Mouse (Mus musculus): ENCODE results near the gene Zfp667. TPM values are rescaled to one million over a fixed set of nuclear protein-coding genes. Genes with fewer than 3 reads are reported as not detected.

Gene Zfp667
- 7.2 to 8.5 TPM (median 7.8 TPM) in 4 replicates for total RNA-seq (2023; ENCODE audit: inconsistent age)

DNA sequence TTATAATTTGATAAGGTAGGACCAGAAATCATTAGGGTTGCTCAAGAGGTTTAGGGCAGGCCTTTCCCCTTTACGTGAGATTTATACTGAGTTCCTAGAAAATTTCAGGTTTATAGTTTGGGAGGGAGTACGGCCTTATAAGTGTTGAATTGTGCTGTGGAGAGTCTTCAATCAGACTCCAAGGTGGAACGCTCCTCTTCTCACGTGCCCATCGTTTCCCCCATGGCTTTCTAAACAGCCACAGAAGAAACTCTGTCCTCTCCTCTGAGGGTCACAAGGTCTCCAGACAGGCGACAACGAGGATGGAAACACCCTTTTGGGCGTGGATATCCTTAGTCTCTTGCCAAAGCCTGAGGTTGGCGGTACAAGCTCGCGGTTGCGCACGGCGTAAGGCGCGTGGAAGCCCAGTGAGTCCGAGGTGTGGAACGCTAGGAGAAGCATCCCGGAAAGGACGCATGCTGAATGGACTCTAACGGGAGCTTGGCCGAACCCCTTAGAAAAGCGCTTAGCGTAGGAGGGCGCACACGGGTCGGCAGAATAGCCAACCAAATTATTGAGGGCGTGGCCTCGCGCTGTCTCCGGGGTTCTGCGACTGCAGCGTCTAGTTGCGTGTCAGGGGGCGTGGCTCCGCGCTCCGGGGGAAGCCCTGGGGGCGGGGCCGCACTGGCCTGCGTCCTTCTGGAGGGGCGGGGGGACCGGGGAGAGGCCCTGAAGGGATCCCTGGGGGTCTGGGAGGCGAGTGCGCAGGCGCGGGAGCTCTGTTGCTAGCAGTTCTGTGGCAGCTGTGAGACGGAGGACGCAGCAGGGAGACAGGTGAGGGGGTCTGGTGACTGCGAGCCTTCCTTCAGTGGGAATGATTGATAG lies at the start of gene Zfp667:
TSS of gene Zfp667 (plus strand) at position 738 of the 864 bp plus-strand sequence.

DNA sequence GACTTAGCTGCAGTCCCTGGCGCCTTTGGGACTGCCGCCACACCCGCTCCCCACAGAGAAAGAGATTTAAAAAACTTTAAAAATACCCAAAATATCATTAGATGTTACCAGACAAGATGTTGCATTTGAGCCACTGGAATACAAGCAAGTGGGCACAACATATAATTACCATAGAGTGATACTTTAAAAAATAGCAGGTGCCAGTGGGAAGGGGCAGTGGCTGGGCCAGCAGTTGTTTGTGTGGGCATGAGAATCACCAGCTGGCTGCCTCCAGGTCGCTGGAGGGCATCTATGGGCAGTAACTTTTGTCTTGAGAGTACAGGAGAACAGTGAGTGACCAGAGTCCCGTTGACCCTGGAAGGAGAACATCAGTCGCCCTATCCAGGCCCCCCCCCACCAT lies 34.0 kb upstream of the Zfp667 start, which contains the start of gene Epp13:
TSS of gene Epp13 (plus strand) at position 301 of the 400 bp plus-strand sequence.

DNA sequence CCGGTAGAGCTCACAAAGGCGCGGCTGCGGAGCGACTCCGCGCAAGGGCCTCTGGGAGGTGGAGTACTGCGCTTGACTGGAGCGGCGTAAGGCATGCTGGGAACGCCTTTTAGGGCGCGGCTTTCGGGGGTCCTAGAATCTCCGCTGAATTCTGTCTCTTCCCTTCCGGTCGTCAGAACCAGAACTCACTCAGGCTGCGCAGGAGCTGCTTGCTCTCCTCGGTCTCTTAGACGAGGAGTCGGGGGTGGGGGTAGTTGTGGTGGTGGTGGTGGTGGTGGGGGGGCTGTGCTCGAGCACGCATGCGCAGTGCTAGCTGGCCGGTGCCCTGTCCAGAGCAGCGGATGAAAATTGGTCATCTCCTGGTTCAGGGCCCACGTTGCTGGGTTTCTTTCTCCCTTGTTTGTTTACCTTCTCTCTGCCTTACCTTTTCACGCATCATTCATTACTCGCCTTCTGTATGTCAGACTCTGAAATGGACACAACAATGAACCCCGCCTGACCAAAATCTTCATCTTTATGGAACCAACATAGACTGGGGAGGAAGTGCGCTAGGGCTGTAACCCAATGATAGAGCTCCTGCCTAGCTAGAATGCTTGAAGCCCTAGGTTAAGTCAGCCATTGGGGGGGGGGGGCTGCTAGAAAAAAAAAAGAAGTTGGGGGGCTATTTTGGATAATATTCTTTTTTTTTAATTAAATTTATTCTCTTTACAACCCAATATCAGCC lies 45.0 kb downstream of the Zfp667 start, which contains the start of gene Zfp583:
TSS of gene Zfp583 (minus strand) at position 53 of the 724 bp plus-strand sequence.

DNA sequence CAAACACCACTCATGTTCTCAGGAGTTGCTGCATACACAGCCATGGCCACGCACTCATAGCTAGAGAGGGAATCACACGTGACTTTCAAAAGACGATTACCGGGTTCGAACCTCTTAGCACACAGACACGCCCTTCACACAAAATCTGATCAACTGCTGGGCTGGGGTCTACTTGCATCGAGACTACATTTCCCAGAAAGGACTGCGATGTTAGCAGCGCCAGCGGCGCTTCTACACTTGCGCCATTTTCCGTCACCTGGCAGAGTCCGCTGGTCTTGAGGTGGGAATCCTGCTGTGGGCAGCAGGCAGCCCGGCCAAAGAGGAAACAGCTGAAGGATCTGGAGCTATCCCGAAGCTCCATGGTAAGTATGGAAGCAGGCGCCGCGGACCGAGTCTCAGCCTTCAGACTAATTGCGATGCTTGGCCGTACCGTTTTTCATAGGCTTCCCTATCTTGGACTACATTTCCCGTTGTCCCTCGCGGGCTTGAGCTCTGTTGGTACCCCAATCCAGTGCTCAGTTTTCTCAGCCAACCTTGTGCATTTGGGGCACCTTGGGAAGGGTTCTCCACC lies 57.2 kb downstream of the Zfp667 start, which contains the start of gene Gm3854:
TSS of gene Gm3854 (plus strand) at position 259 of the 571 bp plus-strand sequence.

Other genes with a start within 250 kb of the Zfp667 start
- gene Nlrp4c, start 241.4 kb upstream of the Zfp667 start, total RNA-seq (2023; ENCODE audit: inconsistent age): not detected in 4 replicates
- gene Zfp787, start 130.6 kb upstream of the Zfp667 start, total RNA-seq (2023; ENCODE audit: inconsistent age): 33.1 to 49.2 TPM (median 36.1 TPM) in 4 replicates
- gene Zfp444, start 114.4 kb upstream of the Zfp667 start, total RNA-seq (2023; ENCODE audit: inconsistent age): 21.1 to 27.3 TPM (median 25.1 TPM) in 4 replicates
- not detected in 4 replicates for gene Galp, start 89.5 kb upstream of the Zfp667 start, total RNA-seq (2023; ENCODE audit: inconsistent age)
- gene Zscan5b, start 64.3 kb upstream of the Zfp667 start, total RNA-seq (2023; ENCODE audit: inconsistent age): not detected in 4 replicates
- gene Epp13, start 33.9 kb upstream of the Zfp667 start, total RNA-seq (2023; ENCODE audit: inconsistent age): not detected in 4 replicates
- 1.6 to 4.0 TPM (median 2.1 TPM) in 4 replicates for gene Zfp583, start 44.7 kb downstream of the Zfp667 start, total RNA-seq (2023; ENCODE audit: inconsistent age)
- 0.48 to 0.99 TPM (median 0.68 TPM) in 4 replicates for gene Gm3854, start 57.2 kb downstream of the Zfp667 start, total RNA-seq (2023; ENCODE audit: inconsistent age)
- gene Zfp78, start 76.7 kb downstream of the Zfp667 start, total RNA-seq (2023; ENCODE audit: inconsistent age): 1.1 to 2.4 TPM (median 1.8 TPM) in 4 replicates
- 3.7 to 6.1 TPM (median 4.8 TPM) in 4 replicates for gene Zfp28, start 96.7 kb downstream of the Zfp667 start, total RNA-seq (2023; ENCODE audit: inconsistent age)
- not detected in 4 replicates for gene Smim17, start 112.1 kb downstream of the Zfp667 start, total RNA-seq (2023; ENCODE audit: inconsistent age)
- not detected in 4 replicates for gene Gm20715, start 123.7 kb downstream of the Zfp667 start, total RNA-seq (2023; ENCODE audit: inconsistent age)
- not detected in 4 replicates for gene Olfr1344, start 152.1 kb downstream of the Zfp667 start, total RNA-seq (2023; ENCODE audit: inconsistent age)
- 0.09 to 0.16 TPM (median 0.15 TPM) in 3 of 4 replicates, not detected in the other for gene Olfr1336, start 169.6 kb downstream of the Zfp667 start, total RNA-seq (2023; ENCODE audit: inconsistent age)
- gene Olfr1346, start 180.5 kb downstream of the Zfp667 start, total RNA-seq (2023; ENCODE audit: inconsistent age): not detected in 4 replicates
- not detected in 4 replicates for gene Olfr5, start 200.4 kb downstream of the Zfp667 start, total RNA-seq (2023; ENCODE audit: inconsistent age)
- not detected in 4 replicates for gene Olfr1347, start 213.2 kb downstream of the Zfp667 start, total RNA-seq (2023; ENCODE audit: inconsistent age)
- not detected in 4 replicates for gene Olfr1348, start 222.2 kb downstream of the Zfp667 start, total RNA-seq (2023; ENCODE audit: inconsistent age)
- not detected in 4 replicates for gene Olfr1349, start 236.4 kb downstream of the Zfp667 start, total RNA-seq (2023; ENCODE audit: inconsistent age)